Mouse (Mus musculus) right cerebral cortex, postnatal 4 days (tissue): Measurements from ENCODE around the gene Cep170b.

ENCODE experiments used
- DNase-seq: peaks from one replicate; pipeline ENCODE4 v3.0.0-alpha.2; 2022

Cep170b gene

GRCm38 (mm10) chr12:112702374-112703320 lies 17.6 kb upstream of the Cep170b start:
- DNase-seq, result no peak

DNA sequence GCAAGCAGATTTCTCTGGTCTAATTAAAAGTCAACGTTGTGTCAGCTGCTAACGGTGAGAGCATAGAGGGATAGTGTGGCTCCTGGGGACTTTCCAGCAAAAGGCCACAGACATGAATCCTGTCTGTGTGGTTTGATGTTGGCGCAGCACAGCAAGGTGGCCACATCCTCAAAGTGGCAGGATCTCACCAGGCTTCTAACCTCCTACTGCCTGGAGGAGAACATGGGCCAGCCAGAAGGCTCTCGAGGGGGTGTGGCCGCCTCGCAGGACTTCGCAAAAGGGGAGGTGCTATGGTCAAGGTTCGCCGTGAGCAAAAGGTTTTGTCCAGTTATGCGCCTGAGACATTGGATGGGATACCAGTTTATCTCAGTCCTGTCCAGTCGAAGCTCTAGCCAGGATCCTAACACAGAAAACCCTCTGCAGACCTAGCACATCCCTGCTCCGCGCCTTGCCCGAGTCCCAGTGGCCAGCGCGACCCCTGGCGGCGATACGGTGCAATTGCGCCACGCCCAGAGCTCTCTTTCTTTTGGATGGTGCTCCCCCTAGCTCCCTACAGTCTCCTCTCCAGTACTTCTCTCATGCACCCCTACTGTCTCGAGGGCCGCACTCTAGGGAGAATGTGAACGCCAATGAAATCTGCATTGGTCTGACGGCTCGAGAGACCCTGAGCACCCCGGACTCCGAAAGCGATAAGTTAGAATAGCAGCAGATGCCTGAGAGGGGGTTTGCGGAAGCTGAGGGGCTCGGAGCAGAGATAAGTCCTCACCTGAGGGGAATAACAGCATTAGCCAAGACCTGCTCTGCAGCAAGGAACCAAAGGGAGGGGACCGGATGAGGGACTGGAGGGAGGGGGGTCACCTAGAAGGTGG lies 13.3 kb upstream of the Cep170b start:
- DNase-seq, result peak; percentile 88

DNA sequence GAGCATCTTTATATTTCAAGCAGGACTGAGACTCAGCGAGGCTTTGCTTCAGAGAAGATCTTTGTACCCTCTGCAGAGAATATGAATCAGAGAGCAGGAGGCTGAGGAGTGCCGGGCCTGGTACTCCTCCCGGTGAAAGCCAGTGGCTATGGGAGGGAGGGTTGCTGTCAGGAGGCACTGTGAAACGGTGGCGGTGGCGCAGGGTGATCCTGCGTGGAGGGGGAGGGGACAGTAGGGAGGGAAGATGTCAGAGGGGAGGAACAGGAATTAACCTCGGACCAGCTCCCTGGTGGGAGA lies 12.7 kb upstream of the Cep170b start:
- DNase-seq, result no peak

DNA sequence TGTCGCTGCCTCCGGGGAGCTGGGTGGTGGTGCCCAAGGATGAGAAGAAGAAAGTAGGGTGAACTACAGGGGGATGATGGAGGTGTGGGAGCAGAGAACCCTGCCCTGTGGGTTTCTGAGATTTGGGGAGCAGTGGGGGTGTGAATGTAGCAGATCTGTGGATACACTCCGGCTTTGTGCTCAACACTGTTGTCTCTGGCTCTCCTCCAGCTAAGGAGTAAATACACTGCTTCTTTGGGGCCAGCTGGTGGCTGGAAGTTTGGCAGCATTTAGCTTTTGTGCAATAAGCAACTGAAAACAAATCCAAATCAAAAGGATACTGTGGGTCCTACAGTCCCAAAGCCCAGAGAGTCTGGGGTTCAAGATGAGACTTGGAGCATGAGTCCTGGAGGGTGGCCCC lies 6.3 kb upstream of the Cep170b start:
- DNase-seq, result no peak

DNA sequence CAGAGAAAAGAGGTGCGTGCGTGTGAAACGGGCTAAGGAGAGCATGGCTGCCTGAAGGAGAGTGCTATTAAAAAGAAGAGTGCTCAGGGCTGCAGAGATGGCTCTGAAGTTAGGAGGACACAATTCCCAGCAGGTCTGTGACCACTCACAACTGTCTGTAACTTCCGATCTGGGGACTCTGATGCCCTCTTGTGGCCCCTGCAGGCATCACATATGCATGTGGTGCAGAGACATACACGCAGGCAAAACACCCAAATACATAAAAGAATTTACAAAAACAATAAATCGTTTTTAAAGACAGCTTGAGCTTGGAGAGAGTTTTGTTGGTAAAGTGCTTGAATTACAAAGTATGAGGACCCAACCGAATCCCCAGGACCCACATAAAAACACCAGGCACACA lies 3.1 kb upstream of the Cep170b start:
- peak; percentile 66 for DNase-seq

DNA sequence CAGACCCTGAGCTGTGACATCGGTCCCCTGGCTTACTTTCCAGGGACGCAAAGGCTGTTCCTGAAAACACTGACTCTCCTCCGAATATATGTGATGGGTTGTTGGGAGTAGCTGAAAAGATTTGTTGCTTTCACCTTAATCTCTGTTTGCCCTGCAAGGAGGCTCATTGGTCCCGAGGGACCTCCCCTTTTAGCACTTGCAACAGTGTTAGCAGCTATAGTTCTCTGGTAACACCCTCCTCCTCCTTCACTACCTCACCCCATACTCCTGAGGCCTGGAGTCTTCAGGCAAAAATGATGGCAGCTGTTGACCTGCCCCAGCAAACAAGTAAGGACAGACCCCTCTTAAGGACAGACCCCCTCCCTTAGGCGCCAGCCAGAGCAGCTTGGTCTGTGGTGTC lies 1.3 kb upstream of the Cep170b start:
- DNase-seq, result no peak

GRCm38 (mm10) chr12:112720890-112721423 lies 702 bp downstream of the Cep170b start:
- DNase-seq, result no peak

GRCm38 (mm10) chr12:112721424-112722239 lies 1.4 kb downstream of the Cep170b start:
- DNase-seq, result peak; percentile 62

- DNase-seq, result peak; percentile 59
These were observed 2.2 kb downstream of the Cep170b start for GRCm38 (mm10) chr12:112722240-112723027.

GRCm38 (mm10) chr12:112723028-112723330 lies 2.7 kb downstream of the Cep170b start:
- DNase-seq, result no peak

DNA sequence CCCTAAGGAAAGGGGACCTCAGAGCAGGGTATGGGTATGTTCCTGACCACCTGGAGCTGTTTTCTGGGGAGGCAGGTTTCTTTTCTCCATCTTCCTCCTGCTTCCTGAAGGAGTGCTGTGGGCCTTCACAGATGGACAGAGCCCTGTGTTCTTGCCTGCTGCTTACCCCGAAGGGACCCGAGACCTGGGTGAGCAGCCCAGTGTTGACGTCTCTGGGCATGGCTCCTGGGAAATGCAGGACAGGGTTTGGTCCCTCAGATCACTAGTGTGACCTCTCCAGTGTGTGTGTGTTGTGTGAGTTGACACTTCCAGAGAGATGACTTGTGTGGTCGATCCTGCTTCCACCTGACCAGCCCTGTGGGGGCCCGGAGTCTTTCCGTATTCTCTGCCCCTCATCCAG lies 3.2 kb downstream of the Cep170b start:
- DNase-seq, result no peak

DNA sequence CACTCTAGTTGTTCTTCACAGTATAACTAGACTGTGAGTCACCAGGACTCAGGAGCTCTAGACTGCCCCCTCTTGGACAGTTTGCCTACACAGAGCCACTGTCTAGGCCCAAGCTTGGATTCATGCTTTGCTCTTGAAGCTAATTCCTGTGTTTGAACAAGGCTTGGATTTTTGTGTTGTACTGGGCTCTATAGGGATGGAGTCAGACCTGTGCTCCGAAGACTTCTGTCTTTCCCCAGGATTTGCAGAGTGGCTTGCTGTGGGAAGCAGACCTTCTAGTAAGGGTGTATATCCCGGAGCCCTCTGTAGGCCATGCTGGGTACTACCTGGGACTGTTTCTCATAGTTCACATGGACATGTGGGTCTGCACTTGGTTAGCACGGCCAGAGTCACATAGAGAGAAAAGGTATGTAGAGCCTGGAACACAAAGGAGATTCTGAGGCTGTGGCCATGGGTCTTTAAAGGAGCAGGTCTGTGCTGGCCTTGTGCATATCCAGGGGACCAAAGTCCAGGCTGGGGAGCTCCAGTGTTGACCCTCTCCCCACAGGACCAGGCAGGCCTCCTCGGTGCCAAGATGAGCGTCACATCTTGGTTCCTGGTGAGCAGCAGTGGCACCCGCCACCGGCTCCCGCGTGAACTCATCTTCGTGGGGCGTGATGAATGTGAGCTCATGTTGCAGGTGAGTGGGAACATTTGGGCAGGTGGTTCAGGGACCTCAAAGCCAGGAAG lies 4.0 kb downstream of the Cep170b start:
- DNase-seq, result peak; percentile 74

DNA sequence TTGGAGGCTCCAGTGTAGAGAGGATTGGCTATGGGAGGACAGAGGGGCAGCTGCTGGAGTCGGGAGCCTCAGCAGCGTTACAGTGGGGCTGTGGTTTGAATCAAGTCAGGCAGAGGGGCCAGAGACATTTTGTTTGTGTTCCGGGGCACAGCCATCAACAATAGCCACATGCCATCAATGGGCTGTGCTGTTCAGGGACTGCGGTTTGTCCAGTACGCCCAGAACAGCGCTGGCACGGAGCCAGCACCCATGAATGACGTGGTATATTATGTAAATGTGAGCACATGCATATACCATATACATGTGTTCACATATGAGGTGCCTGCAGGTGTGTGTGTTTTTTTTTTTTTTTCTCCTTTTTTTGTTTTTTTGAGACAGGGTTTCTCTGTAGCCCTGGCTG lies 7.5 kb downstream of the Cep170b start:
- DNase-seq, result no peak

DNA sequence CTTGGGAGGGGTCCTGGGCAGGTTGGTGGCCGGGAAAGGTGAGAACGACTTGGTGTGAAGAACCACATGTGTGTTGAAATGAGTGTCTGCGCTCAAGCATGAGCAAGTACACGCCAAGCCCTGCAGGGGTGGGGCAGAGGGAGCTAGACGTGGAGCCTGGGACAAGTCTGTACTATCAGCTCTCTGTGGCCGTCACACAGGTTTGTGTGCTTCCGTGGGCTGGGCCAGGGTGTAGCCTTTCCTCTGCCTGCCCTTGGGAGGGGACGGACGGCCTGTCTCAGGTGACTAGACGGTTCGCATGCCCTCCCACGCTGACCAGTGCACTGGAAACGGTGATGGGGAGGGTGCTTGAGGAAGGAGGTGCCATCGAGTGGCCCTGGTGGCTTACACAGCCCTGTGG lies 10.6 kb downstream of the Cep170b start:
- no peak for DNase-seq

DNA sequence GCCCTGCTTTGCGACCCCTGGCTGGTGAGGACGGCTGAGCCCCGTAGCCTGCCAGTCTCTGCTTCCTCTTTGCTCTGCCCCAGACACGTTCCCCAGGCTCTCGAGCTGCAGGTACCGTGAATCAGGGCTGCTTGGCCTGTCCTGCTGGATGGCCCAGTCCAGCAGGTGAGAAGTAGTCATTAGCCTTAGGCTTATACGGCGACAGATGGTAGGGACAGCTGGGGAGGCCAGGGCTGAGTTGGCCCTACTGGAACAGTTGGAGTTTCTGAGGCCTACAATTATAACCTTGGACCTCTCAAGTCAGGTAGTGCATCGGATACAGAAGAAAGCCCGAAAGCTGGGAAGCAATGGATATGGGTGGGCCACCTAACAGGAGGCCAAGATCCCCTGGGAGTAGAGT lies 12.3 kb downstream of the Cep170b start:
- DNase-seq, result no peak

- no peak for DNase-seq
These were observed 14.0 kb downstream of the Cep170b start for GRCm38 (mm10) chr12:112734108-112734820.

DNA sequence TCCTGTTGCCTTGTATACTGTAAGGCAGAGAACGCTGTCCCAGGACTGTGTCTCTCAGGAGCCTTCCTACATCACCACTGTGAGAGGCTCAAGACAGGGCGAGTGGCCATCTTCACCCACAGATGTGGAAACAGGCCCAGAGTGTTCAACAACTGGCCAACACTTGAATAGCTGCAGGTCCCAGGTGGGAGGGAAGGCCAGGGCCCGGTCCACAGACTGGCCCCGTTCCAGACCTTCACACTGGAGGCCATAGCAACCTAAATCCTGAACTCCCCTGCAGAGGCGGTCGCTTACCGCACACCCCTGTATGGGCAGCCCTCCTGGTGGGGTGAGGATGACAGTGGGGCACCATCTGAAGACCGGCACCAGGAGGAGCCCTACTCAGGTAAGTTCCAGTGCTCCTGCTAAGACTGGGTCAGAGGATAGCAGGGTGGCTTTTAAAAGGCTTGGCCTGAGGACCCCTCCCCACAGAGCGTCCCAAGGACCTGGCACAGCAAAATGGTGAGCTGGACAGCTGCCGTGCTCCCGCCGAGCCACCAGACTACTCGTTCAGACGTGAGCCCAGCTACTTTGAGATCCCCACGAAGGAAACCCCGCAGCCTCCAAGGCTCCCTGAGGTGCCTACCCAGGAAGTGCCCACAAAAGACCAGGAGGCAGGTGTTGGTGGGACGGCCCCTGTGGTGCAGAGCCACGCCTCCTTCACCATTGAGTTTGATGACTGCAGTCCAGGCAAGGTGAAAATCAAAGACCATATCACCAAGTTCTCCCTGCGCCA lies 14.8 kb downstream of the Cep170b start:
- DNase-seq, result no peak

- DNase-seq, result no peak
These were observed 15.8 kb downstream of the Cep170b start for GRCm38 (mm10) chr12:112735896-112736635.

GRCm38 (mm10) chr12:112736636-112736925 lies 16.3 kb downstream of the Cep170b start:
- DNase-seq, result no peak
